Mouse (Mus musculus) cortical plate, adult 2 months (tissue): ENCODE measurements around the gene Pak2.

ENCODE experiments used
- CTCF ChIP-seq: fragments of 200-500 bp; IDR thresholded peaks from 2 replicates; pipeline ENCODE4 v1.5.1; 2011; ENCODE audit warnings: mild to moderate bottlenecking, control low read depth, low read length; ENCODE audit not compliant: insufficient read depth; ENCODE audit errors: extremely low read depth
- POLR2A ChIP-seq: fragments of 200-500 bp; IDR thresholded peaks from 2 replicates; pipeline ENCODE4 v1.6.1; 2011; ENCODE audit warnings: mild to moderate bottlenecking, low read length, control low read depth; ENCODE audit not compliant: insufficient read depth; ENCODE audit errors: extremely low read depth

DNA sequence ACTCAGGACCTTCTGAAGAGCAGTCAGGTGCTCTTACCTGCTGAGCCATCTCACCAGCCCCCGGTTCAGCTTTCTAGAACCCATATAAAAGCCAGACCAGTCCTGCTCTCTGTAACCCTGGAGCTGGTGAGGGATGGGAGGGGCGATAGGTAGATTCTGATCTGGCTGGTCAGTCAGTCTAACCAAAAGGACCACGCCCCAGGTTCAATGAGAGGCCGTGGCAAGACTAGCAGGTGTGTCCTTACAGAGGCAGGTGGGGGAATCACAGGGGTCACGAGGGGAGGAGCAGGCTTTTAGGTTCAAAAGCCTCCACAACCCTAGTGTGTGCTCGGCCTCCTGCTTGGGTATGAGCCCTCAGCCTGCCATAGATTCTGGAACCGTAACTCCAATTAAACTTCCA, 12.3 kb upstream of the Pak2 start:
- TF ChIP-seq POLR2A (no peak), CTCF (no peak)
